Mouse (Mus musculus): ENCODE data around the gene Zfp746.

Zfp746 gene

DNA sequence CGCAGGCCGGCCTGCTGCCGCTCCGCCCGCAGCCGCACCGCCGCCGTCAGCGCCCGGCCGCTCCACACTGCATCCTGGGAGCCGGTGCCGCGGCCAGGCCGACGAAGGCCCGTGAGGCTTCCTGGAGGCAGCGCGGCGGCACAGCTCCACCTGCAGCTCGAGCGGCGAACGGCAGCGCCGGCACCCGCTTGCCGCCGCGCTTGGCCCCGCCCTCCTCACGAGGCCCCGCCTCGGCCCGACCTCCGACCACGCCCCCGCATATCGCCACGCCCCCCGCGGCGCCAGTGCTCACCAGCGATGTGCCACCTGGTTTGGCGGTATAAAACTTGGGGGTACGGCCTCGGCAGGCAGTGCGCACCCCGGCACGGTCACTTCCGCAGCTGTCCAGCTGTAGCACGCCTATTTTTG is at the start of gene Zfp746:
Gene Zfp746, minus strand, starts transcription at position 123 of the 408 bp plus-strand sequence.
- DNase-seq, result peak; percentile 94

DNA sequence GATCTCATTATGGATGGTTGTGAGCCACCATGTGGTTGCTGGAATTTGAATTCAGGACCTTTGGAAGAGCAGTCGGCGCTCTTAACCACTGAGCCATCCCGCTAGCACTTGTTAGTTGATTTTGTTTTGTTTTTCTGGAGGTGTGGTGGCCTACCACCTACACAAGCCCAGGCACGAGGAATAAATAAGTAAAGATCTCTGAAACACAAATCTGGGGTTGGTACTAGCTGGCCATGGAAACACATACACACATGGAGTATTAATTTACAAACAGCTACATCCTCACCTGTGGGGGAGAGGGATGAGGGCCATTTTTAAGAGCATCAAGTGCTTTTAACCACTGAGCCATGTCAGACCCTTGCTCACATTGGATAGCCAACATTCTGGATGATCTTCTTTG is 34.7 kb upstream of the Zfp746 start:
- peak; percentile 14 for DNase-seq

DNA sequence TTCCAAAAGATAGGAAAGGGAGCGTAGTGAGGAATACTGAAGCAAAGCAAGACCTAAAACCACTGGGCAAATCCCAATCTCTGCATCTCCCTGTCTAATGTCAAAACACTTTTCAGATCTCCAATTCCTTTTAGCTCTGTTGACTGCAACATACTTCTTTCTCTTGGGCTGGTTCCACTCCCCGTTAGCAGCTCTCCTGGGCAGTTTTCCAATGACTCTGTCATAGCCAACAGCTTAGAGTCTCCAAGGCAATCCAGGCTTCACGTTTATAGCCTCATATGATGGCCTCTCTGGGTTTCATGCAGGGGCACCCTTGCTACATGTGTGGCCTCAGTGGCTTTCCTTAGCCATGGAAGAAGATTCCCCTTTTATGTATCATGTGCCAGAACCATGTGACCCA is 29.6 kb upstream of the Zfp746 start:
- DNase-seq, result no peak

DNA sequence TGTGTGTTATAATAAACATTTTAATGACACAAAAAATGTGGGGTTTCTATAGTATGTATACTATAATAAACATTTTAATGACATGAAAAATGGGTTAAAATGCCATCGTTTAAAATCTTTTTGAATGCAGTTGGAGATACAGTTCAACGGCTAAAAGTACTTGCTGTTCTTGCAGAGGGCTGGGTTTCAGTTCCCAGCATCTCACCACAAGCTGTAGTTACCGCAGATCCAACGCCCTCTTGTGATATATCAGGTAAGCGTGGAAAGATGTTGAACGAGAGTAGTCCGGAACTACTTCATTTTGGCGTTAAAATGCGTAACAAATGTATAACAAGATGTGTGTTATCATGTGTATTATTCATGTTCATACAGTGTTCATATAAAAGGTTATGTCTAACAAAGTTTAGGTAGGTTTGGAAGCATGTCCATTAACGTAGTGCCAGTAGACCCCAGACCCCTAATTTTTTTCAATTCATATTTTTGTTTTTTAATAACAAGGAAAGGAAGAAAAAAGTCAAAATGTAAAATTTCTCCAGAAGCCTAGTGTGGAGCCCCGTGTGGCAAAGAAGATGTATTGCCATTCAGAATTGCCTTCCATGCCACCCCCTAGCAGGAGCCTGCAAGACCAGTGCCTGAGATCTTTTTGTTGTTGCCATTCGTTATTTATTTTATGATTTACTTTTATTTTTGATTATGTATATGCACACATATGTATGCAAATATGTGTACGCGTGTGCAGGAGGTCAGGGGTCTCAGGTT is 743 bp upstream of the Zfp746 start:
- DNase-seq, result no peak

DNA sequence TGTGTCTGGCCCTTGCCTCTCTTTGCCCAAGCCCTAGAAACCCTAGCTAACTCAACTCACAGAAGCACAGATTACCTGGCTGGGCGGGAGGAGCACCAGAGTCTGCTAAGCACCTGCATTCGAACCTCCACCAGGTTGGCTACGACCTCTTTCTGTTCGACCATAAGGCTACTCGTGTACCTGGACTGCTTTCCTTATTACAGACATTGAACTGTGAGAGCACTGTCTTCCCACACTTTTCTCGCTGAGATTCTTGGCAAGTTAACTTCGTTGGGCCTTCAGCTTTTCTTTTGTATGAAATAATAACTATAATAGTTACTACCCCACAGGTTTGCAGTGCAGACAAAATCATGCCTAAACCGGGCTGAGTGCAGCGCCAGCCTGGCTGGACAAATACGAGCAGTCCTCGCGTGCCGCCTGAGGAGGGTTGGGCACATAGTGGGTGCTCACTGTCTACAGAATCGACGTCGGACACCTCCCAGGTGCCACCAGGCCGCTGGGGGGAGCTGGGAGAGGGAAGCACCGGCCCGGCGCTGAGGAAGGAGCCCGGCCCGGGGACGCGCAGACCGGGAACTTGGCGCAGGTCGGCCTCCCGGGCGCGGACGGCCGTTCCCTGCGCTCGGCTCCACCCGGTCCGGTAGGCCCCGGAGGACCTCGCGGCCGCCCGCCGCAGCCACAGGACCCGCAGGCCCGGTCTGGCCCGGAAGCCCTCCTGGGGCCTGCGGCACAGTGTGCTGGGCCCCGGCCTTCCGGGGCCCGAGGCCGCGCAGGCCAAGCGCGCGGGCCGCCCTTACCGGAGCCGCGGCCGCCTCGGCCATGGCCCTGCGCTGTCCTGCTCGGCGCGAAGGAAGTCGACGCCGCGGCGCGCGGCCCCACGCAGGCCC is 630 bp downstream of the Zfp746 start:
- peak; percentile 80 for DNase-seq

DNA sequence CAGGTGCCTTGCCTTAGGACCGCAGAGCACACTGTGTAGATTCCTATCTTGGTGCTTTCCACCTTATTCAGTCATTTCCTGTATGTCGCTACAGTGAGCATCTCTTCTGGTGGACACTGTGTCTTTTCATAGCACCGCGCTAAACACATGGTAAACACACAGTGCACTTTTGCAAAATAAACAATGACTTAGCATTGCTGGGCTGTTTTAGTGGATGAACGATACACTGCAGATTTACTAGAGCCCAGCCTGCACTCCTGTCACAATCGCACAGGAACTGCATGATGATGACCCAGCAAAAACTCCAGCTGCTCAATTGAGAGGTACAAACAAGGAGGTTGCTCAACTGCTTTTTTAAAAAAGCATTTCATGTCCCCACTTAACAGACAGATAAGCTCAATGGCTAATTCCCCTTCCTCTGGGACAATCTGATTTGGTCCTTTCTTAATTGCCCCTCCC is 2.6 kb downstream of the Zfp746 start:
- DNase-seq, result no peak

DNA sequence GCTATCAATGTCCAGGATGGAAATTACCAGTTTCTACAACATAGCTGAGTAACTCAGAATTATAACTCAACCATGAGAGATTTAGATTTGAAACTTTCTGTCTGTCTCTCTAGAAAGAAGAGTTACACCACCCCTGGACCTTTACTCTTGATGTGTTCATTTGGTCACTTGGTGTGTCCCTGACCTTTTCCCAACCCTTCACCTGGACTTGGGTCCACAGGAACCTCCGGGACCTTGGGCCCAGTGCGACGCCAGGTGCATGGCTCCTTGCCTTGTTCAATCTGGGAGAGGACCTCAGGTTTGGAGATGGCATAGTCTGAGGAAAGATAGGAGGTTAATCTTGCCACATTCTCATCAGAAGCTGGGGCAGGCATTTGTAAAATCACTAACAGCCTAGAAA is 4.4 kb downstream of the Zfp746 start:
- DNase-seq, result no peak

DNA sequence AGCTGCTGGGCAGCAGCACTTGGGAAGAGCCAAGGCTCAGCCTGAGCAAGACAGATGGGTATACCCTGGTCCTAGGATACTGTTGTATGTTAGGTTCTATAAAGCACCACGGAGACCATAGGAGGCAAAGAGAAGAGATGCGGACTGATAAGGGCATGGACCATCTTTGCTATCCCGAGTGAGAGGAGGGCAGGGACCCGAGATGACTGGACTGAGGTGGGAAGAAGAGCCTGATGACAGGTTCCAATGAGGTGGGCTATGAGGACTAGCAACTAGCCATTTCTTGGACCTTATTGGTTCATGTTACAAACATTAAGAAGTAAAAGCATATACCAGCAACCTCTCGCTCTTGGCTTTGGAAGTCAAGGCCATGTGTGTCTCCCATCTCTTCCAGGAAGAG is 5.4 kb downstream of the Zfp746 start:
- DNase-seq, result no peak

- DNase-seq, result no peak
Observed at GRCm38 (mm10) chr6:48073316-48073715, 13.1 kb downstream of the Zfp746 start.

DNA sequence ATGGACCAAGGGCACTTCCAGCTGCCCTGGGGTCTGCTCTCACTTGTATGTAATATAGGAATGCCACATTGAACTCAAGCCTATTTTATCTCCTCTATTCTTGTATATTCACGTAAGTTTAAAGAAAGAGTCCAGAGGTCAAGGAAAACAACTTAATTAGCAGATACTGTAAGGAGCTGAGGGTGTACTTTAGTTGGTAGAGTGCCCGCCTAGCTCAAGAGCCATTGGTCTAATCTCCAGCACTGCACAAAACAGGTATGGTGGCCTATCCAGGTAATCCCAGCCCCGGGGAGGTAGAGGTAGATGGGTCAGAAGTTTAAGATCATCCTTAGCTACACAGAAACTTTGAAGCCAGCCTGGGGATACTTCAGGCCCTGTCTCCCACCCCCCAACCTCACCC is 18.9 kb downstream of the Zfp746 start:
- no peak for DNase-seq

GRCm38 (mm10) chr6:48065587-48066075 is 20.8 kb downstream of the Zfp746 start:
- DNase-seq, result no peak

DNA sequence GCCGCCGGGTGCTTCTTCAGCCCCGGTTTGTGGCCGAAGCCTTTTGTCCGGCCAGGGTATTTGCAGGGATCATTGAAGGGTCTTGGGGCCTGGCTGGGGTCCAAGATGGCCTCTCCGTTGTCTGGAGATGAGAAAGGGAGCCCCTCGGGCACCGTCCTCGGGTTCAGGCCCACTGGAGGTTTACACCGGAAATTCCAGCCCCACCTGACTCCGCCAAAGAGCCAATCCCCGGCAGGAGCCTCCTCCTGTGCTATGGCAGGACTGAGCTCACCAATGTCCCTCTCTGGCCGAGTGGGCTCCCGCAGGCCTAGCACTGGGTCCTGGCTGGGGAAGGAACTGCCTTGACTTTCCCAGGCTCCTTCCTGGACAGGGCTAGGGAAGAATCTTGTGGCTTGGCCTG is 21.9 kb downstream of the Zfp746 start:
- DNase-seq, result no peak

GRCm38 (mm10) chr6:48063940-48064339 is 22.5 kb downstream of the Zfp746 start:
- no peak for DNase-seq

DNA sequence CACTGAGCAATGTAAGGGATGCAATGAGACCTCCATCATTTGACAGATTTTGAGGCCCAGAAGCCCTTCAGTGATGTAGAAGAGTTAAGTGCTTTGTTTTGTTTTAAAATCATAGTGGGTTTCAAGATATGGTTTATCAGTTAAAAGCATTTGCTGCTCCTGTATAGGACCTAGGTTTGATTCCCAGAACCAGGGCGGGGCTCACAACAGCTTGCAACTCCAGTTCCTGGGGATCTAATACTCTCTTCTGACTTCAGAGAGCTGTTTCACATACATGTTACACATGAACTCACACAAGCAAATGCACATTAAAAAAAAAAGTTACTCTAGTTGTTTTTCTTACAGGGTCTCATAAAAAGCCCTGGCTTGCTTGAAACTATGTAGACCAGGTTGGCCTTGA is 25.5 kb downstream of the Zfp746 start:
- peak; percentile 46 for DNase-seq

- DNase-seq, result no peak
Observed at GRCm38 (mm10) chr6:48060421-48060820, 26.0 kb downstream of the Zfp746 start.

- DNase-seq, result no peak
Observed at GRCm38 (mm10) chr6:48052136-48052535, 34.3 kb downstream of the Zfp746 start.

- no peak for DNase-seq
Observed at GRCm38 (mm10) chr6:48051666-48052065, 34.7 kb downstream of the Zfp746 start.

DNA sequence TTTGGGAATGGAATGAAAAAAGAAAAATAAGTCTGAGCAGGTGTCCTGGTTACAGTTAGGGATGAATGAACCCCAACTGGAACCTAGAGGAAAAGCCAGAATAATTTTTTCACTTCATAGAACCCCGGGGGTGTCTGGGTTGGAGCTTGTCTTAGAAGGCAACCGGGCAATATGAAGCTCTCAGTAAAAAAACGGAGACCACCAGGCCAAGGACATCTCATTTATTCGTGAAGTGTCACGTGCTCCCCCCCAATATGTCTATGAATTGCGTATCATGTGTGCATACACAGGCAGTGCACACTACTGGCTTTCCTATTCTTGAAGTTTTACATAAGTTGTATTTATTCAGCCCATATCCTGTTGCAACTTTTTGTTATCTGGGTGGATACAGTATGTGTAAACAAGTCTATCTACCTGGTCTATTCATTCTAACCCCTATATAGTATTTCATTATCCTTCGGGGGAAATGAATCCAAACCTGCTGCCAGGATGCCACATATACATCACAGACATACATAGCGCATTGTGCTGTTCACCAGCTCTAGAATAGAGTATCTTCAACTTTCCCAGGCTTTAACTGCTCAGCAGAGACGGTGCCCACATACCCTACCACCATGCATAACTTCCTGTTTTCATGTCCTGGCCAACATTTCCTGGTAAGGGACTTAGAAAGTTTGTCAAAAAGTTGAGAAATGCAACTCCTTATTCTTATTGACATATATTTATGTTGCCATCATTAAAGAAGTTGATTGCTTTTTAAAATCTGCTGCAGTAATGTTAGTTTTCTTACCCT is 36.9 kb downstream of the Zfp746 start:
- no peak for DNase-seq

DNA sequence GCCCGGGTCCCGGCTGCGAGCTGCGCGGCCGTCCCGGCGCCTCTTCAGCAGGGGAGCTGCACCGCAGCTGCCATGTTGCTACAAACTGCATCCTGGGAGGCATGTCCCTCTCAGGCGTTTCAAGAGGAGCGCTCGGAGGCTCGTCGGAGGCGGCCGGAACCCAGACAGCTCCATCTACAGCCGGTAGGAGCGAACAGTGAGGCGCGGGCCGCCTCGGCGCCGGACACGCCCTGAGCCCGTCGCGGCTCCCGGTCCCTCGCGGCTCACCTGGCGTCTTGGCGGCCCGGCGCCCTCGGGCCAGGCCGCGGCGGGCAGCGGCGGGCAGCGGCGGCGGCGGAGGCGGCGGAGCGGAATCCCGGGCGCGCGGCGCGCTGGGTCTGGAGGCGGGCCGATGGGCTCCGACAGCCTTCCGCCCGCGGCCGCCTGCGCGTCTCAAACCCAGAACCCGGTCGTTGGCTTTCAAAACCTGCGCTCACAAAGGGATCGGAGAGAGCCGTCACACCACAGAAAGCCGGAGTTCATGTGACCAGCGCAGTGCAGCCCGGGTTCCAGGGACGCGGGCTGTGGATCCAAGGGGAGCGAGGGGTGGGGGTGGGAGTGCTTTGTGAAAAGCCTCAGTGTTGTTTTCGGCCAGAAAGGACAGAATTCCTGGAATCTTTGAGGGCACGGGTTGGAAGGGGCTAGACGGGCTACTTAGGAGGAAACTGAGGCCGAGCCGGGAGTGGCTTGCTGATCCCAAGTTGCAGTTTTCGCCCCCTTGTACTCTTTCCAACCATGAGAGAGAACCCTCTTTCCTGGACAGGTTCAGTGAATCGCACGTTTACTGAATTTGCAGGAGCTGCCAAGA is 37.7 kb downstream of the Zfp746 start, which contains the start of gene Zfp777:
Gene Zfp777, minus strand, starts transcription at position 486 of the 847 bp plus-strand sequence.
- peak; percentile 80 for DNase-seq

- peak; percentile 41 for DNase-seq
Observed at GRCm38 (mm10) chr6:48047450-48048351, 38.7 kb downstream of the Zfp746 start.

DNA sequence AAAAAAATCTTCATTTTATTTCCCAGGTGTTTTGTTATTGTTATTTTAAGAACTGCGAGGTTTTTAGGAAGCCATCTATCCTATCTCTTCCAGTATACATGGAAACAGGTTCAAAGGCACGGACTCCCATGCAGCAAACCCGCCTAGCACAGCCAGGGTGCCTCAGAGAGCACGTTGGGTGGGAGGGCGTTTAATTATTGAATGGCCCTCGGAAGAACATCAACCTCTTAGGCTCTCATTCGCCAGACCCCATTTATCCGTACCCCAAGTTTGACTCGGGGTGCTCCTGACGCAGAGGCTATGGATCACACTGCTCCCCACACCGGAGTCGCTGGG is 39.3 kb downstream of the Zfp746 start:
- DNase-seq, result no peak
